Mouse (Mus musculus) thymus, adult 2 months (tissue): ENCODE data around the gene Aida.

Source experiments
- CTCF ChIP-seq: fragments of 200-500 bp; IDR thresholded peaks from 2 replicates; pipeline ENCODE4 v1.5.1; 2012; ENCODE audit warnings: mild to moderate bottlenecking, control low read depth, low read length, moderate library complexity, borderline replicate concordance; ENCODE audit not compliant: control insufficient read depth, poor library complexity, insufficient read depth; ENCODE audit errors: extremely low read depth
- POLR2A ChIP-seq: fragments of 200-500 bp; IDR thresholded peaks from 2 replicates; pipeline ENCODE4 v1.6.1; 2012; ENCODE audit warnings: mild to moderate bottlenecking, low read length, control low read depth, moderate library complexity; ENCODE audit not compliant: control insufficient read depth, poor library complexity, insufficient read depth; ENCODE audit errors: extremely low read depth

DNA sequence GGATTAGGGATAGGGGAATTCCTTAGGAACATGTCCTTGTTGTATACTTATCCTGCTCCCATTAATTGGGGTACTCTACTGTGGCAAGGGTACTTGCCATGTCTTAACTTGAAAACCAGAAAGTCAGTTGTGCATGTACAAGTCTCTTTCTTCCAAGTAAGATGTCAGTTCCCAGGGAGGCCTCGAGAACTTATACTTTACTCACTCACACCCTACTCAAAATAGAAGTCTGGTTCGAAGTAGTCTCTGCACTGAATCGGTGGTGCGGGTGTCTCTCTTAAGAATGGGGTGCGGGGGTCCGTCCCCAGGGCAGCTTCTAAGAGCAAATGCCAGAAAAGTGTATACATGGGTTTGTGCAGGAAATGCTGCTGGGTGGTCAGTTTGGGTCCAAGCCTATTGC, 2.8 kb downstream of the Aida start:
- no peak for TF ChIP-seq POLR2A
- no peak for TF ChIP-seq CTCF
